ENCODE assay signal across 9 mouse cellular contexts in genomic region chr6:122562463-122562862, GRCm38 (mm10). TPM values are rescaled to one million over a fixed set of nuclear protein-coding genes. Genes with fewer than 3 reads are reported as not detected.
DNase-seq lines count a peak whose midpoint lies in the region; ATAC-seq and TF ChIP-seq lines count a peak whose summit lies in the region.
"Had no signal": no experiment of that assay in that cellular context is flagged by ENCODE, and none has a peak within 500 bp of the region (broad histone marks: within the 10 kb centered on the region; RNA-seq: fewer than 3 reads in every experiment).

No protein-coding gene starts in this region.

- H3K9me3 ChIP-seq in forebrain, embryonic 12.5 days: no peaks in the 10 kb centered on the region
- no peaks in the 10 kb centered on the region for H3K9me3 ChIP-seq in limb, embryonic 11.5 days (ENCODE audit: control insufficient read depth, low read length)

- WGBS in forebrain, embryonic 12.5 days: 3% methylated on average over 6 of the region's 6 CpGs
- WGBS in limb, embryonic 11.5 days: 7% methylated on average over 6 of the region's 6 CpGs

- peak overlapping the region; percentile 38 for H3K4me2 ChIP-seq in forebrain, embryonic 12.5 days
- no peak overlapping the region for H3K4me2 ChIP-seq in limb, embryonic 11.5 days (ENCODE audit: low read depth, severe bottlenecking)

- DNase-seq in urinary bladder, postnatal 14 days (ENCODE audit: low spot score): peak; percentile 67
- DNase-seq in urinary bladder, postnatal 10 days (ENCODE audit: low spot score): no peak
- peak; percentile 67 for DNase-seq in c-Kit-positive CD71-negative TER-119-negative erythroid progenitor cells, embryonic 14.5 days (ENCODE audit: low read depth)
- DNase-seq in induced T-regulatory cell, adult 2 months (ENCODE audit: low read depth): peak; percentile 83
- peak; percentile 80 for DNase-seq in limb, embryonic 11.5 days (ENCODE audit: low spot score)
- peak; percentile 77 for DNase-seq in naive thymus-derived CD4-positive, alpha-beta T cell, adult 2 months (ENCODE audit: low read depth)

- no peak overlapping the region for H3K9ac ChIP-seq in forebrain, embryonic 12.5 days
- H3K9ac ChIP-seq in limb, embryonic 11.5 days (ENCODE audit: low read length): no peak overlapping the region

- no peak overlapping the region for H3K4me3 ChIP-seq in forebrain, embryonic 12.5 days (replicated peaks)
- H3K4me3 ChIP-seq in limb, embryonic 11.5 days (ENCODE audit: low read depth, low read length): no peak overlapping the region
- H3K4me3 ChIP-seq in testis, adult 2 months (ENCODE audit: control insufficient read depth, low read depth, low read length): no peak overlapping the region

- TF ChIP-seq CTCF in testis, adult 2 months (IDR thresholded peaks at IDR 0.05; ENCODE audit: control insufficient read depth, insufficient read depth, insufficient replicate concordance, low read depth, low read length): peak; percentile 66; the same call in 1 of the 2 replicates

- peak; percentile 62 for ATAC-seq in forebrain, embryonic 12.5 days (ENCODE audit: low FRiP score)
- no peak; the same call in 1 of the 2 replicates for ATAC-seq in limb, embryonic 11.5 days (ENCODE audit: insufficient number of reproducible peaks, low FRiP score, low TSS enrichment, low read depth)

- TF ChIP-seq POLR2A in testis, adult 2 months (IDR thresholded peaks at IDR 0.05; ENCODE audit: control insufficient read depth, low read depth, low read length): no peak

- H3K36me3 ChIP-seq in forebrain, embryonic 12.5 days (replicated peaks): no peaks in the 10 kb centered on the region
- no peaks in the 10 kb centered on the region for H3K36me3 ChIP-seq in limb, embryonic 11.5 days (ENCODE audit: control insufficient read depth, insufficient read depth, low read length)
- H3K36me3 ChIP-seq in testis, adult 2 months (ENCODE audit: control insufficient read depth, insufficient read depth, low read length): no peaks in the 10 kb centered on the region

- no peak overlapping the region for H3K27ac ChIP-seq in forebrain, embryonic 12.5 days
- H3K27ac ChIP-seq in limb, embryonic 11.5 days (replicated peaks; ENCODE audit: low read depth, low read length): no peak overlapping the region
- H3K27ac ChIP-seq in testis, adult 2 months (ENCODE audit: control insufficient read depth, insufficient read depth, low read depth, low read length): no peak overlapping the region

- H3K4me1 ChIP-seq in forebrain, embryonic 12.5 days: peaks cover 4% of the 10 kb centered on the region; the same call in 1 of the 2 replicates
- H3K4me1 ChIP-seq in limb, embryonic 11.5 days (ENCODE audit: control insufficient read depth, insufficient read depth, low read length): no peaks in the 10 kb centered on the region
- peaks cover 7% of the 10 kb centered on the region for H3K4me1 ChIP-seq in testis, adult 2 months (ENCODE audit: control insufficient read depth, insufficient read depth, low read length)

- H3K27me3 ChIP-seq in forebrain, embryonic 12.5 days: 0 out of 2 replicates have a peak, but pooled peaks cover 5% of the 10 kb centered on the region
- no peaks in the 10 kb centered on the region for H3K27me3 ChIP-seq in limb, embryonic 11.5 days (ENCODE audit: control insufficient read depth, insufficient read depth, low read length)
- H3K27me3 ChIP-seq in testis, adult 2 months (ENCODE audit: control insufficient read depth, insufficient read depth, low read length): no peaks in the 10 kb centered on the region

RNA-seq across cellular contexts. Expression of gene Aicda, which starts 8.9 kb away (rescaled TPM):
- not detected in 2 replicates for polyA plus RNA-seq in forebrain, embryonic 12.5 days (2016; fragmentation: Nextera tagmentation; extraction: Ambion mirVana)
- polyA plus RNA-seq in limb, embryonic 11.5 days (2014; fragmentation: Nextera tagmentation; extraction: Ambion mirVana): 0.09 and 0.24 TPM in 2 replicates
- polyA plus RNA-seq in testis, adult 2 months (2012; rRNA removed): not detected in 2 replicates
- polyA plus RNA-seq: heart, embryonic 16.5 days had no signal

RNA-seq across cellular contexts. Expression of gene Apobec1, which starts 39.8 kb away (rescaled TPM):
- polyA plus RNA-seq in forebrain, embryonic 12.5 days (2016; fragmentation: Nextera tagmentation; extraction: Ambion mirVana): 1.6 and 1.9 TPM in 2 replicates
- polyA plus RNA-seq in limb, embryonic 11.5 days (2014; fragmentation: Nextera tagmentation; extraction: Ambion mirVana): 0.79 and 1.7 TPM in 2 replicates
- polyA plus RNA-seq in testis, adult 2 months (2012; rRNA removed): 1.7 and 2.2 TPM in 2 replicates

RNA-seq across cellular contexts. Expression of gene Gdf3, which starts 47.4 kb away (rescaled TPM):
- polyA plus RNA-seq in forebrain, embryonic 12.5 days (2016; fragmentation: Nextera tagmentation; extraction: Ambion mirVana): 0.12 TPM in 1 of 2 replicates, not detected in the other
- 0.07 and 0.14 TPM in 2 replicates for polyA plus RNA-seq in limb, embryonic 11.5 days (2014; fragmentation: Nextera tagmentation; extraction: Ambion mirVana)
- polyA plus RNA-seq in testis, adult 2 months (2012; rRNA removed): 0.05 and 0.06 TPM in 2 replicates

RNA-seq across cellular contexts. Expression of gene Mfap5, which starts 56.8 kb away (rescaled TPM):
- polyA plus RNA-seq in forebrain, embryonic 12.5 days (2016; fragmentation: Nextera tagmentation; extraction: Ambion mirVana): 0.51 and 0.75 TPM in 2 replicates
- 0.33 and 0.44 TPM in 2 replicates for polyA plus RNA-seq in limb, embryonic 11.5 days (2014; fragmentation: Nextera tagmentation; extraction: Ambion mirVana)
- polyA plus RNA-seq in testis, adult 2 months (2012; rRNA removed): 6.5 and 13.1 TPM in 2 replicates
